Mouse (Mus musculus): Measurements from ENCODE around the gene Vasp.

DNA sequence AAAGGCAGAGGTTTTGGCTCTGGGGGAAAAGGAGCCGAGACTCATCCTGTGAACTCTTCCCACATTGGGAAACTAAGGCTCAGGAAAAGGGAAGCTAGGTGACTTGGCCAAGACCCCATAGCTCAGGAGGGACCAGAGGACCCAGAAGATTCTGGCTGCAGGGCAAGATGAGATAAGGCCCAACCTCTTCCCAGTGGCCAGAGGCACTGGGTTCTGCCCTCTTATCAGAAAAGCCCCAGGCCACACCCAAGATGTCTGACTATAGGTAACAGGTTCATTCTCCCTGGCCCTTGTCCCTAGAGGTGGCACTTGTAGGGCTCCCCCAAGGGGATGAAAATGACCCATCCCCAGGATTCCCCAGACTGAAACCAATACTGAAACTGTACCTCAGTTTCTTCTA lies 24.8 kb downstream of the Vasp start:
- TF ChIP-seq CTCF (IDR thresholded peaks at IDR 0.05; ENCODE audit: low read depth, low read length) (no peak), POLR2A (IDR thresholded peaks at IDR 0.05; ENCODE audit: borderline replicate concordance, low read depth, low read length) (no peak)

Data from bone marrow macrophage, adult 2 months (primary cell).